Mouse (Mus musculus) brain, embryonic 18.5 days (tissue): ENCODE data around the gene Dnajc12.
"Not testable (repeated sequence)": the region's sequence is repeated elsewhere in the genome, so short reads cannot be mapped to it uniquely, and the experiment has no call there.

Source experiments
- DNase-seq: peaks from one replicate; pipeline ENCODE4 v3.0.0-alpha.2; 2012; ENCODE audit warnings: low read depth, low spot score

Gene Dnajc12

DNA sequence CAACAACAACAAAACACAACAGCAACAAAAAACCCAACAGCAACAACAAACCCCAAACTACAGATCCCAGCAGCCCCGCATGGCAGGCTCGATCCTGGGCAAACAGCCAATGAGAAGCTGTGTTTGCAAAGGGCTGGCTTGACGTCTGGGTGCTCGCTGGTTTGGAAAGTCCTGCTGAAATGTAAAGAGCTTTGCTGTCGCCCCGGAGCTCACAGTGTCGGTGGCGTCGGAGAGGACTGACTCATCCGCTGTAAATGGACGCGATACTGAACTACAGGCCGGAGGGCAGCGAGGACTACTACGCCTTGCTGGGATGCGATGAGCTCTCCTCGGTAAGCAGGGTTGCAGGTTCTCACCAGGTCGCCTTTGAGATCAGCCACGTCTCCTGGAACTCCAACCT is 4.2 kb downstream of the Dnajc12 start:
- DNase-seq: peak; percentile 63

DNA sequence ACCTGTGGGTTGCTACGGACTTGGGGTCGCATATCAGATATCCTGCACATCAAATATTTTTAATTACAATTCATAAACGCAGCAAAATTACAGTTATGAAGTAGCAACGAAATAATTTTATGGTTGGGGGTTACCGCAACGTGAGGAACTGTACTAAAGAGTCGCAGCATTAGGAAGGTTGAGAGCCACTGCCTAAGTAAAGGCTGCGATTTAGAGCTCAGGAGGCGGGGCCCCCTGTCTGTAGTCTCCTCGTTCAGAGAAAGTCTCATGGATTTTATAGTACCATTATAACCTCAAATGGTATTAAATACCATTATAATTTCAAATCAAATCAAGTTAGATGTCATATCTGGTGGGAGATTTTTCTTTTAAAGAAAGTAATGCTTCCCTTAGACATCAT is 4.7 kb downstream of the Dnajc12 start:
- DNase-seq: no peak

GRCm38 (mm10) chr10:63388948-63389347 is 6.7 kb downstream of the Dnajc12 start:
- no peak for DNase-seq

DNA sequence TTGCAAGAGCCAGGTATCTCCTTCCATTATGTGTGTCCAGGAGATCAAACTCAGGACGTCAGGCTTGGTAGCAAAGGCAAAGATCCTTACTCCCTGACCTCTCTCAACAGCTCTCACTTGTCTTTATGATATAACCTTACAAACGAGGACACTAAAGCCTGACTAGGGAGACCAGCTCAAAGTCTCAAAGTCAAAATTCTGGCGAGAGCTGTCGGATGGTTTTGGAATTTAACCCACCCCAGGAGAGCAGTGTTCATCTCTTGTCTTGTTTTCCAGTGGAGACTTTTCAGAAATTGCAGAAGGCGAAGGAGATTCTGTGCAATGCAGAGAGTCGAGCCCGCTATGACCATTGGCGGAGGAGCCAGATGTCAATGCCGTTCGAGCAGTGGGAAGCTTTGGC is 14.7 kb downstream of the Dnajc12 start:
- no peak for DNase-seq

GRCm38 (mm10) chr10:63402731-63403504 is 20.7 kb downstream of the Dnajc12 start:
- no peak for DNase-seq

- no peak for DNase-seq
Observed at GRCm38 (mm10) chr10:63403636-63404035, 21.4 kb downstream of the Dnajc12 start.

- DNase-seq: no peak
Observed at GRCm38 (mm10) chr10:63410162-63410956, 28.1 kb downstream of the Dnajc12 start.

DNA sequence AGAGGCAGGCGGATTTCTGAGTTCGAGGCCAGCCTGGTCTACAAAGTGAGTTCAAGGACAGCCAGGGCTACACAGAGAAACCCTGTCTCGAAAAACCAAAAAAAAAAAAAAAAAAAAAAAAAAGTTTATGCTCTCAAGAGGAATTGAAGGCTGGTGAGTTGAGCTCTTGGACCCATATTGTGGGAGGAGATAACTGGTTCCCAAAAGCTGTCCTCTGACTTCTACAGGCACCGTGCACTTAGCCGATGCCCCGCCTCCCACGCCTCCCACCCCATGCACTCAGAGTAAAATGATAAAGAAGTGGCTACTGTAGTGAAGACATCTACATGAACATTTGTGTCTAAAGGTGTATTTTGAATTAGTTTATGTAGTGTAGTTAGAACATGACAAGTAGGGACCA is 29.4 kb downstream of the Dnajc12 start:
- DNase-seq: not testable (repeated sequence)

DNA sequence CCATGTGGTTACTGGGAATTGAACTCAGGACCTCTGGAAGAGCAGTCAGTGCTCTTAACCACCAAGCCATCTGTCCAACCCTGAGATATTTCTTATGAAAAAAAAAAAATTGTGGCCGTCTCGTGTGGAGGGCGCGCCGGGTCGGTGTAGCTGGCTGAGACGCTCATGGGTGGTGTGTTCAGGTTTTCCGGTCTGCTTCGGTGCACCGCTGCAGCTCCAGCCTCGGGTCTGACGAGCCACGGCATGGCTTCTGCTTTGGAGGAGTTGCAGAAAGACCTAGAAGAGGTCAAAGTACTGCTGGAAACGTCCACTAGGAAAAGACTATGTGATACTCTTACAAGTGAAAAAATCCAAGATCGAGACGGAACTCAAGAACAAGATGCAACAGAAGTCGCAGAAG is 30.5 kb downstream of the Dnajc12 start:
- no peak for DNase-seq

DNA sequence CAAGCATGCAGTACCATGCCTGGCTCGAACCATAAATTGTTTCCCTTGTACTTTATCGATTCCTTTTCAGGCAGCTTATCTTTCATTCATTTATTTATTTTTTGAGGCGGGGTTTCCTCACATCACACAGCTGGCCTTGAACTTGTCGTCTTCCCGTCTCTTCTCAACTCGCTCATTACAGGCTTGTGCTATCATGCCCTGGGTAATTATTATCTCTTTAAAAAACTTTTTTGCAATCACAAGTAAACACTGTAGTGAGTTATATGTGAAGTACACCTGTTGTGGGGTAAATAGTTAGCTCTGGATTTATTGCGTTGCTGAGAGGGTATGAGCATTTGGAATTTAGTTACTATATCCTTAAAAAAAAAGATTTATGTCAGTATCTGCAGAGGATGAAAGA is 33.0 kb downstream of the Dnajc12 start:
- no peak for DNase-seq

GRCm38 (mm10) chr10:63415850-63416249 is 33.6 kb downstream of the Dnajc12 start:
- no peak for DNase-seq

GRCm38 (mm10) chr10:63417061-63417460 is 34.8 kb downstream of the Dnajc12 start:
- DNase-seq: no peak

DNA sequence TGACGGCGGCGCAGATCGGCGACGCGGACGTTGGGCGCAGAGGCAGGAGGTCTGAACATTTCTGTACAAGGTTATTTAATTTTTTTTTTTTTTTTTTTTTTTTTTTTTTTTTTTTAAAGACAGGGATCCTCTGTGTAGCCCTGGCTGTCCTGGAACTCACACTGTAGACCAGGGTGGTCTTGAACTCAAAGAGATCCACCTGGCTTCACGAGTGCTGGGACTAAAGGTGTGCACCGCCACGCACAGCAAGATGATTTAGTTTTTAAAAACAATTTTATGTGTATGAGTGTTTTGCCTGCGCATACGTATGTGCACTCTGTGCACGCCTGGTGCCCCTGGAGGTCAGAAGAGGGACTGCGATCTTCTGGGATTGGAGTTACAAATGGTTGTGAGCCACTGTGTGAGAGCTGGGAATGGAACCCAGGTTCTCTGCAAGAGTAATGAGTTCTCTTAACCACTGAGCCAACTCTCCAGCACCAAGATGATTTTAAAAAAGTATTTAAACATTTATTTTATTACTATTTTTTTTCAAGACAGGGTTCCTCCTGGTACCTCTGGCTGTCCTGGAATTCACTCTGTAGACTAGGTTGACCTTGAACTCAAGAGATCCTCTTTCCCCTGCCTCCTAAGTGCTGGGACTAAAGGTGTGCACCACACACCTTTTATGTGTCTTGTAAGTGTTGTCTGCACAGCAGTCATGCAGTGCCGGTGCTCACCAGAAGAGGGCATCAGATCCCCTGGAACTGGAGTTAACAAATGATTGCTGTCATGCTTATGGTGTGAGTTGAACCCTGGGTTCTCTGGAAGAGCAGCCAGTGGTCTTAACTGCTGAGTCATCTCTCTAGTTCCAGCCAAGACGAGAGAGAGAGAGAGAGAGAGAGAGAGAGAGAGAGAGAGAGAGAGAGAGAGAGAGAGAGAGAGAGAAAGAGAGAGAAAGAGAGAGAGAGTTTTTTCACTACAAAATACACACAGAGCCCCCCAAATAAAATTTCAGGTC is 39.8 kb downstream of the Dnajc12 start, which contains the start of gene Gm7075:
Gm7075 (minus strand) TSS at position 51 of the 997 bp plus-strand sequence.
- DNase-seq: no peak

DNA sequence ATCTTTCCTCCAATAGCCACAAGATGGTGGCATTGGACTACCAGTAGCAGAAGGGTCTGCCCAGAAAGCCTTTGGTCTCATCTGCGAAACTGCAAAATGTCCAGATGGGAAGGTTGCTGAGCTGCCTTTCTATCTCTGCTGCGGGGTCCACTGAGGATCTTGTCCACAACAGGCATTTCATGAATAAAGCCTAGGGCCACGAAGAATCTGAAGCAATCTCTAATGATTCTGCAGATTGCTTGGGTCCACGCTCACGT is 40.4 kb downstream of the Dnajc12 start:
- no peak for DNase-seq

- no peak for DNase-seq
Observed at GRCm38 (mm10) chr10:63423591-63424474, 41.6 kb downstream of the Dnajc12 start.

DNA sequence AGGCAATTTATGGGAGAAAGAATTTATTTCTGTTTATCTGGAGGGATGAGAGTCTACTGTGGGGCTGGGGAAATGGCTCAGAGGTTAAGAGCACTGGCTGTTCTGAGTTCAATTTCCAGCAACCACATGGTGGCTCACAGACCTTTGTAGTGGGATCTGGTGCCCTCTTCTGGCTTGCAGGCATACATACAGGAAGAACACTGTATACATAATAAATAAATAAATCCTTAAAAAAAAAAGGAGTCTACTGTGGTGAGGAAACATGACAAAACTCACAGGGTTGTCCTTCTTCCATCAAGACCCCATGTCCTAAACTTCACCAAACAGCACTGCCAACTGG is 42.2 kb downstream of the Dnajc12 start:
- no peak for DNase-seq

- no peak for DNase-seq
Observed at GRCm38 (mm10) chr10:63427146-63427545, 44.9 kb downstream of the Dnajc12 start.

GRCm38 (mm10) chr10:63428243-63429022 is 46.2 kb downstream of the Dnajc12 start:
- no peak for DNase-seq

DNA sequence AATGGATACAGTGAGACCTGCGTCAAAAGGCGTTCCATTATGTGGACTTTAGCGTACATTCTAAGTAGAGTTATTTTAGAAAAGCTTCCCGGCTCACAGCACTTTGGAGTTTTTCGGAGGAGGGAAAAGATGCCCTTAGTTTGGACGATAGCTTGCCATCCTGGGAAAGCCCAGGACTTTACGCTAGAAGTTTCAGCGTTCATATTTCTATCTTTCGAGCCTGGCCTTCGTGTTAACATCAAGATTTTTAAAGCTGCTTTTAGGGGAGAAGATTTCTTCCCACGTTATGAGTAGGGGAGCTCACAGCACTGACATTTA is 46.7 kb downstream of the Dnajc12 start:
- DNase-seq: no peak

GRCm38 (mm10) chr10:63429380-63429779 is 47.1 kb downstream of the Dnajc12 start:
- peak; percentile 94 for DNase-seq
